Mouse (Mus musculus): Measurements from ENCODE around the gene Rnf213.

DNA sequence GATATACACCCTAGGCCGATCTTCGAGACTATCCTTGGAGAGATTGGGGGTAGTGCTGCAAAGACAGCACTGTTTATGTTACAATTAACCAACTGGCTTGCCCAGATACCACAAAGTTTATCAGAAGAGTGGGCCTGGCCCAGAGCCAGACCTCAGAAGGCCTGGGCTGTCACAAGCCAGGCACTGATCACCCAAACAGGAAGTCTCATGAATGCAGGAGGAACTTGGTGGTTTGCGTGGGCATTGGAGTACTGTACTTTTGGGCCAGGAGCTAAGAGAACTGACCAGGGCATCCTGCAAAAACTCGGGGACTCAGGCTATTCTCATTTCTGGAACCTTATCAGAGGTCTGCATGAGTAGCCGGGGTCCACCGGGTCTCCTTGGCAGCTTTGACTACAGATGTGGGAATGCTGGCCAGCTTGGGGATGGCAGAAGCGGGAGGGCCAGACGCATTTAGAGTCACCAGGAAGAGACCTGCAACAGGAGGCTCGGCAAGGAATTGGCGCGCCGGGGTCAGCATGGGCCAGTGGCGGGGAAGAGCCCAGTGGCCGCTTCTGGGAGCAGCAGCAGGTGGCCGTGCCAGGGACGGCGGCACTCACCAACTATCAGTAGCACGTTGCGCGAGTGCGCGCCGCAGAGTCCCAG, 38.0 kb upstream of the Rnf213 start:
- TF ChIP-seq CTCF (IDR thresholded peaks at IDR 0.05; ENCODE audit: low read depth) (no peak), EP300 (IDR thresholded peaks at IDR 0.05; ENCODE audit: low read depth) (no peak)
